Mouse (Mus musculus) right cerebral cortex, adult 18-20 months (tissue): ENCODE measurements at regions not wholly inside any gene's neighbourhood (a gene's known extent, or its start where the extent isn't known, plus 50 kb on each side); places are given as distances from the start of the nearest gene placed in this dataset.

Experiments used
- DNase-seq: peaks from one replicate; pipeline ENCODE4 v3.0.0; 2022; ENCODE audit warnings: mixed read lengths

GRCm38 (mm10) chr2:12825902-12826301, 97.9 kb upstream of the Pter start:
- DNase-seq, result no peak

GRCm38 (mm10) chr2:12833579-12833978, 90.3 kb upstream of the Pter start:
- DNase-seq, result no peak

GRCm38 (mm10) chr2:12866543-12866942, 57.3 kb upstream of the Pter start:
- no peak for DNase-seq

- DNase-seq, result no peak
These were observed 55.1 kb upstream of the Pter start for GRCm38 (mm10) chr2:12868772-12869171.
